Mouse (Mus musculus) Patski (cell line): ENCODE results near the gene Nlgn3. TPM values are rescaled to one million over a fixed set of nuclear protein-coding genes. Genes with fewer than 3 reads are reported as not detected.
A peak's percentile ranks its signal among the peaks of the same experiment; 100 is the strongest.

ENCODE experiments used
- ATAC-seq: fragments of 100-300 bp; one replicate; pipeline ENCODE4 v1.8.0; 2021
- CTCF ChIA-PET: fragments of 350-600 bp; sonication (Branson Sonifier 250); formaldehyde crosslinking; loops from one replicate; lab custom pipeline; 2022; ENCODE audit warnings: inconsistent platforms; lab: Charles Lee
- POLR2A ChIA-PET: fragments of 350-600 bp; sonication (Branson Sonifier 250); formaldehyde crosslinking; loops from one replicate; lab custom pipeline; 2022; ENCODE audit warnings: antibody characterized with exemption, inconsistent platforms; lab: Charles Lee
- DNase-seq: peaks from one replicate; pipeline ENCODE4 v3.0.0-alpha.2; 2011; ENCODE audit warnings: low read depth, low spot score
- H3K27me3 ChIP-seq: fragments of 371-371 bp; one replicate; pipeline ENCODE4 v1.5.1; 2021
- CTCF ChIP-seq: fragments of 100-300 bp; IDR thresholded peaks from one replicate; pipeline ENCODE4 v1.5.1; 2021
- in situ Hi-C: fragments of 300-500 bp; cut with MboI; formaldehyde crosslinking; loops from 3 replicates; pipeline ENCODE4 v1.11.1; 2018; ENCODE audit warnings: low pct_unique_long_range_greater_than_20kb, mixed read lengths
- polyA plus RNA-seq: library from polyadenylated mRNA; unstranded; gene quantifications from one replicate; pipeline ENCODE4 v1.2.3, GENCODE M21; 2021

The Nlgn3 gene
- polyA plus RNA-seq, 1 experiment from 2014 or later = 0.09 TPM

- no peak for DNase-seq
- in situ Hi-C loops = no loop called here
These were observed 782 bp downstream of the Nlgn3 start for GRCm38 (mm10) chrX:101299473-101300426.

GRCm38 (mm10) chrX:101300427-101301030 is 1.6 kb downstream of the Nlgn3 start:
- DNase-seq (no peak), ATAC-seq (no peak)
- TF ChIP-seq CTCF = no peak
- CTCF ChIA-PET = no interaction called here
- POLR2A ChIA-PET = no interaction called here
- H3K27me3 ChIP-seq = peaks cover 13% of the 10 kb centered on the region
- in situ Hi-C loops = no loop called here

More at GRCm38 (mm10) chrX:101299473-101300426, 782 bp downstream of the Nlgn3 start:
- no peak for ATAC-seq
- TF ChIP-seq CTCF = no peak
- ChIA-PET CTCF (no interaction called here), POLR2A (no interaction called here)
- H3K27me3 ChIP-seq = peaks cover 11% of the 10 kb centered on the region

GRCm38 (mm10) chrX:101301654-101302053 is 2.7 kb downstream of the Nlgn3 start:
- TF ChIP-seq CTCF = no peak

GRCm38 (mm10) chrX:101304646-101305045 is 5.7 kb downstream of the Nlgn3 start:
- H3K27me3 ChIP-seq = peaks cover 29% of the 10 kb centered on the region
- DNase-seq (no peak), ATAC-seq (no peak)
- in situ Hi-C loops = no loop called here
- ChIA-PET POLR2A (no interaction called here), CTCF (interaction anchor here (0.9 kb wide), 1 partner anchor 173 kb away, joined by 4 read pairs; no protein-coding TSS in a partner anchor)
- TF ChIP-seq CTCF = no peak

More at GRCm38 (mm10) chrX:101301654-101302053, 2.7 kb downstream of the Nlgn3 start:
- ChIA-PET CTCF (interaction anchor here (1.3 kb wide), 1 partner anchor 17 kb away, joined by 3 read pairs; no protein-coding TSS in a partner anchor), POLR2A (no interaction called here)
- H3K27me3 ChIP-seq = peaks cover 22% of the 10 kb centered on the region
- no peak for DNase-seq
- ATAC-seq = no peak
- in situ Hi-C loops = no loop called here

- CTCF ChIA-PET = no interaction called here
- ATAC-seq (no peak), DNase-seq (no peak)
- in situ Hi-C loops = no loop called here
- peaks cover 31% of the 10 kb centered on the region for H3K27me3 ChIP-seq
- POLR2A ChIA-PET = no interaction called here
- TF ChIP-seq CTCF = no peak
These were observed 10.3 kb downstream of the Nlgn3 start for GRCm38 (mm10) chrX:101309299-101309698.

GRCm38 (mm10) chrX:101313625-101314359 is 14.8 kb downstream of the Nlgn3 start:
- DNase-seq (no peak), ATAC-seq (no peak)
- ChIA-PET CTCF (interaction anchor here (1.3 to 1.6 kb wide), 2 partner anchors 10 to 16 kb away, joined by 3 read pairs; no protein-coding TSS in a partner anchor), POLR2A (no interaction called here)
- H3K27me3 ChIP-seq = peaks cover 28% of the 10 kb centered on the region
- TF ChIP-seq CTCF = no peak
- in situ Hi-C loops = no loop called here

- in situ Hi-C loops = no loop called here
- TF ChIP-seq CTCF = no peak
- ChIA-PET CTCF (no interaction called here), POLR2A (no interaction called here)
- H3K27me3 ChIP-seq = peaks cover 12% of the 10 kb centered on the region
- no peak for ATAC-seq
- DNase-seq = no peak
These were observed 20.8 kb downstream of the Nlgn3 start for GRCm38 (mm10) chrX:101319775-101320174.

GRCm38 (mm10) chrX:101325989-101326899 is 27.3 kb downstream of the Nlgn3 start:
- no peak for DNase-seq
- TF ChIP-seq CTCF = no peak
- ATAC-seq = no peak
- ChIA-PET POLR2A (no interaction called here), CTCF (interaction anchor here (1.3 kb wide), 1 partner anchor 14 kb away, joined by 4 read pairs; no protein-coding TSS in a partner anchor)
- H3K27me3 ChIP-seq = peaks cover 3% of the 10 kb centered on the region
- in situ Hi-C loops = loop anchor here (5.0 kb wide), 1 partner anchor 194 kb away; no protein-coding TSS in a partner anchor

- ATAC-seq (no peak), DNase-seq (peak; percentile 20)
- POLR2A ChIA-PET = interaction anchor here (0.6 kb wide), 1 partner anchor 581 kb away, joined by 3 read pairs; no protein-coding TSS in a partner anchor
- CTCF ChIA-PET = interaction anchor here (0.6 to 3.5 kb wide), 8 partner anchors 11 to 202 kb away, joined by 3 to 13 read pairs (median 4); partner anchors contain the start of gene Med12
- H3K27me3 ChIP-seq = peaks cover 3% of the 10 kb centered on the region
- TF ChIP-seq CTCF = no peak
- in situ Hi-C loops = loop anchor here (5.0 kb wide), 1 partner anchor 197 kb away; no protein-coding TSS in a partner anchor
These were observed 30.5 kb downstream of the Nlgn3 start for GRCm38 (mm10) chrX:101329372-101330028.
